Mouse (Mus musculus): Measurements from ENCODE around the gene Cnot4. TPM values are rescaled to one million over a fixed set of nuclear protein-coding genes. Genes with fewer than 3 reads are reported as not detected.
"Not testable (repeated sequence)": the region's sequence is repeated elsewhere in the genome, so short reads cannot be mapped to it uniquely, and the experiment has no call there.

Cnot4 gene
- polyA plus RNA-seq (2021), result 19.5 TPM

GRCm38 (mm10) chr6:35133579-35134488, at the start of gene Cnot4:
TSS of gene Cnot4 (minus strand) at chr6:35133724.
- ATAC-seq (peak; percentile 99), DNase-seq (ENCODE audit: low read depth, low spot score) (peak; percentile 67)
- TF ChIP-seq CTCF (IDR thresholded peaks at IDR 0.05), result no peak
- in situ Hi-C loops (cut with MboI; ENCODE audit: low pct_unique_long_range_greater_than_20kb), result no loop called here
- ChIA-PET CTCF (no interaction called here), POLR2A (no interaction called here)
- no peaks in the 10 kb centered on the region for H3K27me3 ChIP-seq

- H3K27me3 ChIP-seq; in situ Hi-C loops (cut with MboI; ENCODE audit: low pct_unique_long_range_greater_than_20kb); ATAC-seq; DNase-seq (ENCODE audit: low read depth, low spot score); CTCF ChIA-PET: not testable (repeated sequence)
- POLR2A ChIA-PET, result interaction anchor here (0.6 kb wide), 1 partner anchor 18 kb away, joined by 3 read pairs; no protein-coding TSS in a partner anchor
These were observed 45.8 kb upstream of the Cnot4 start for GRCm38 (mm10) chr6:35179299-35179698.

- ChIA-PET CTCF (no interaction called here), POLR2A (no interaction called here)
- in situ Hi-C loops (cut with MboI; ENCODE audit: low pct_unique_long_range_greater_than_20kb), result no loop called here
- ATAC-seq (peak; percentile 52), DNase-seq (ENCODE audit: low read depth, low spot score) (no peak)
- no peak for TF ChIP-seq CTCF (IDR thresholded peaks at IDR 0.05)
- H3K27me3 ChIP-seq, result no peaks in the 10 kb centered on the region
These were observed 44.2 kb upstream of the Cnot4 start for GRCm38 (mm10) chr6:35177650-35178272.

GRCm38 (mm10) chr6:35176979-35177649, 43.6 kb upstream of the Cnot4 start, which contains the start of gene Nup205:
TSS of gene Nup205 (plus strand) at chr6:35177421.
- POLR2A ChIA-PET, result no interaction called here
- ATAC-seq (peak; percentile 93), DNase-seq (ENCODE audit: low read depth, low spot score) (peak; percentile 48)
- in situ Hi-C loops (cut with MboI; ENCODE audit: low pct_unique_long_range_greater_than_20kb), result no loop called here
- no peaks in the 10 kb centered on the region for H3K27me3 ChIP-seq
- TF ChIP-seq CTCF (IDR thresholded peaks at IDR 0.05), result no peak
- CTCF ChIA-PET, result no interaction called here

GRCm38 (mm10) chr6:35173181-35173580, 39.7 kb upstream of the Cnot4 start:
- in situ Hi-C loops (cut with MboI; ENCODE audit: low pct_unique_long_range_greater_than_20kb), result no loop called here
- ATAC-seq, result no peak
- peaks cover 1% of the 10 kb centered on the region for H3K27me3 ChIP-seq
- no peak for TF ChIP-seq CTCF (IDR thresholded peaks at IDR 0.05)
- CTCF ChIA-PET, result no interaction called here
- POLR2A ChIA-PET, result no interaction called here
- DNase-seq (ENCODE audit: low read depth, low spot score), result no peak

- CTCF ChIA-PET, result interaction anchor here (0.9 kb wide), 1 partner anchor 25 kb away, joined by 3 read pairs; no protein-coding TSS in a partner anchor
- peaks cover 13% of the 10 kb centered on the region for H3K27me3 ChIP-seq
- POLR2A ChIA-PET; DNase-seq (ENCODE audit: low read depth, low spot score); in situ Hi-C loops (cut with MboI; ENCODE audit: low pct_unique_long_range_greater_than_20kb); ATAC-seq: not testable (repeated sequence)
- peak; percentile 40 for TF ChIP-seq CTCF (IDR thresholded peaks at IDR 0.05)
These were observed 38.5 kb upstream of the Cnot4 start for GRCm38 (mm10) chr6:35172028-35172427.

- peaks cover 16% of the 10 kb centered on the region for H3K27me3 ChIP-seq
- TF ChIP-seq CTCF (IDR thresholded peaks at IDR 0.05), result no peak
- ATAC-seq, result no peak
- DNase-seq (ENCODE audit: low read depth, low spot score), result no peak
- in situ Hi-C loops (cut with MboI; ENCODE audit: low pct_unique_long_range_greater_than_20kb), result loop anchor here (10.0 kb wide), 1 partner anchor 164 kb away; no protein-coding TSS in a partner anchor
- ChIA-PET CTCF (no interaction called here), POLR2A (no interaction called here)
These were observed 35.7 kb upstream of the Cnot4 start for GRCm38 (mm10) chr6:35169250-35169649.

- TF ChIP-seq CTCF (IDR thresholded peaks at IDR 0.05), result no peak
- DNase-seq (ENCODE audit: low read depth, low spot score) (no peak), ATAC-seq (no peak)
- POLR2A ChIA-PET, result no interaction called here
- in situ Hi-C loops (cut with MboI; ENCODE audit: low pct_unique_long_range_greater_than_20kb), result no loop called here
- CTCF ChIA-PET, result no interaction called here
- H3K27me3 ChIP-seq, result no peaks in the 10 kb centered on the region
These were observed 21.0 kb upstream of the Cnot4 start for GRCm38 (mm10) chr6:35154540-35154939.

GRCm38 (mm10) chr6:35147726-35148422, 14.3 kb upstream of the Cnot4 start:
- CTCF ChIA-PET, result interaction anchor here (0.6 kb wide), 1 partner anchor 78 kb away, joined by 3 read pairs; no protein-coding TSS in a partner anchor
- POLR2A ChIA-PET, result no interaction called here
- peaks cover 4% of the 10 kb centered on the region for H3K27me3 ChIP-seq
- in situ Hi-C loops (cut with MboI; ENCODE audit: low pct_unique_long_range_greater_than_20kb), result no loop called here
- ATAC-seq (no peak), DNase-seq (ENCODE audit: low read depth, low spot score) (no peak)
- no peak for TF ChIP-seq CTCF (IDR thresholded peaks at IDR 0.05)

GRCm38 (mm10) chr6:35145569-35145968, 12.0 kb upstream of the Cnot4 start:
- ChIA-PET CTCF (no interaction called here), POLR2A (no interaction called here)
- in situ Hi-C loops (cut with MboI; ENCODE audit: low pct_unique_long_range_greater_than_20kb), result no loop called here
- peaks cover 4% of the 10 kb centered on the region for H3K27me3 ChIP-seq
- peak; percentile 53 for TF ChIP-seq CTCF (IDR thresholded peaks at IDR 0.05)
- ATAC-seq (no peak), DNase-seq (ENCODE audit: low read depth, low spot score) (no peak)

Measured in Patski (cell line).